Mouse (Mus musculus): ENCODE measurements around the gene Galns.
A peak's percentile ranks its signal among the peaks of the same experiment; 100 is the strongest.

Galns gene

DNA sequence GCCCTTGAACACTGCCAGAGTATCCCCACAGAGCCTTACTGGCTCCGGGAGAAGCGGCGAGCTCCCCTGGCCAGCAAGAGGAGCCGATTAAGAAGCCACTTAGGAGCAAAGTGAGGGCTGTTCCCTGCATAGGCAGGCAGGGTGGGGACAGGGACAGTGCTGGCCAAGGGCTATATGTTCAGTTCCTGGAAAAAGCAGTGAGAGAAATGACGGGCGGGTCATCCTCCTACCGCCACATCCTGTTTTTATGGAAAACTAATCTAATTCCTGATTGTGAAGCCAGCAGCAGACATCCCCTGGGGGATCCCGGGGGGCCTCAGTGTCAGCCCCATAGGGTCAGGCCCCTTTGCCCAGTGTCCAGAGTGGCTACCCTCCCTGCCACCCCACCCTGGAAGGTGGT is 80.0 kb downstream of the Galns start:
- no peak for DNase-seq

DNA sequence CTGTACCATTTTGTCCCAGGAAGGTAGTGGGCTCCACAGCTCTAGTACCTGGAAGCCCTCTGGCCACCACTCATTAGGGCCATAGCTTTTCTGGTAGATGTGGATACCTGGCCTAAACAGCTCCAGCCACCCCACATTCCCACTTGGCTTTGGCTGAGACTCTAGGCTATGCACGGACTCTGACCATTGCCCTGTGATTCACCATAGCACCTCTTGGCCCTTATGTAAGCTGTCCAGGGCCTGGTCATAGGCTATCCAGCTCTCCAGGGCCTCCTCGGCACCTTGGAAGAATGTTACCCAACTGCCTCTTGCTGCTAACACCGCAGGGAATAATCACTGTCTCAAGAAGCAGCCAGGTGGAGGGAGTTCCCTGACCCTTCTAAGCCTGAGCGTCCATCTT is 82.1 kb downstream of the Galns start:
- DNase-seq, result peak; percentile 68

Data from kidney, adult 18-20 months (tissue).